Mouse (Mus musculus) heart, embryonic 13.5 days (tissue): Measurements from ENCODE around the gene Sept9. TPM values are rescaled to one million over a fixed set of nuclear protein-coding genes. Genes with fewer than 3 reads are reported as not detected.

Experiments used
- ATAC-seq: fragments of 200-750 bp; cut with Nextera tagmentation; 2 replicates; pipeline ENCODE4 v1.8.0; 2017; ENCODE audit warnings: moderate TSS enrichment; ENCODE audit not compliant: insufficient number of reproducible peaks, low FRiP score, low TSS enrichment; ENCODE audit errors: extremely low read depth
- H3K27ac ChIP-seq: fragments of 300-500 bp; sonication (generic); replicated peaks from 2 replicates; pipeline ENCODE4 v1.5.1; 2015; ENCODE audit warnings: moderate library complexity, mild to moderate bottlenecking, inconsistent platforms
- H3K27me3 ChIP-seq: fragments of 300-500 bp; sonication (generic); replicated peaks from 2 replicates; pipeline ENCODE4 v1.6.1; 2015; ENCODE audit warnings: mild to moderate bottlenecking, inconsistent platforms
- H3K36me3 ChIP-seq: fragments of 300-500 bp; sonication (generic); 2 replicates; pipeline ENCODE4 v1.6.1; 2015; ENCODE audit warnings: mild to moderate bottlenecking, inconsistent platforms
- H3K4me1 ChIP-seq: fragments of 300-500 bp; sonication (generic); 2 replicates; pipeline ENCODE4 v1.6.1; 2015; ENCODE audit warnings: inconsistent platforms
- H3K4me2 ChIP-seq: fragments of 300-500 bp; sonication (generic); 2 replicates; pipeline ENCODE4 v1.6.1; 2015; ENCODE audit warnings: inconsistent platforms, mild to moderate bottlenecking, moderate library complexity
- H3K4me3 ChIP-seq: fragments of 300-500 bp; sonication (generic); 2 replicates; pipeline ENCODE4 v1.5.1; 2015; ENCODE audit warnings: moderate library complexity, mild to moderate bottlenecking, inconsistent platforms
- H3K9ac ChIP-seq: fragments of 300-500 bp; sonication (generic); 2 replicates; pipeline ENCODE4 v1.6.1; 2015; ENCODE audit warnings: inconsistent platforms, mild to moderate bottlenecking, moderate library complexity
- H3K9me3 ChIP-seq: fragments of 300-500 bp; sonication (generic); 2 replicates; pipeline ENCODE4 v1.6.1; 2016; ENCODE audit warnings: inconsistent platforms
- WGBS: fragments of 180-500 bp; shearing (Covaris S2); methylation state at CpG from one replicate; pipeline ENCODE4 v1.1.7; 2015; ENCODE audit warnings: mixed read lengths; 5-methylcytosine and 5-hydroxymethylcytosine counted together
- polyA plus RNA-seq: library from polyadenylated mRNA; unstranded; fragments of >200 nt; fragmentation: Nextera tagmentation; extraction: Ambion mirVana; gene quantifications from 2 replicates; pipeline ENCODE4 v1.2.1, GENCODE M21; 2015

Sept9 gene
- polyA plus RNA-seq, 1 experiment from 2014 or later = 75.5 TPM

DNA sequence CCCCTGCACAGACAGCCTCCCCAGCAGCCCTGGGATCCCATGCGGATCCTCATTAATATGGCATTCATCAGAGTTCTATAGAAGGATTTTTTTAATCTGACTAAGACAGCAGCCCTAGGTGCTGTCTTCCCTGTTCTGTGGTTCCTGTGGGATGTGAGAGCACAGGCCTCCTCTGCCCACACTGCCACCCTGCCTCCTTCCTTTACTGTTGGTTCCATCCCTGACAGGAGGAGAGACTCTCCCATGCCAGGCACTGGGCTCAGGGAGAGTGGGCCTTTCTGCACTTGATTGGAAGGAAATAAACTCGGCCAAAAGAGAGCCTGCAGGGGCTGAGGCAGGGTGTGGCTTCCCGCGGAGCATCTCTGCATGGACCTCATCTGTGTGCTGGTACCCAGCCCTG, 174.4 kb downstream of the Sept9 start:
- Histone ChIP-seq H3K27ac (no peak overlapping the region), H3K9ac (0 out of 2 replicates have a peak overlapping the region, but pooled peaks have one; percentile 11), H3K4me1 (peaks cover 12% of the 10 kb centered on the region), H3K4me3 (no peak overlapping the region), H3K9me3 (no peaks in the 10 kb centered on the region), H3K4me2 (no peak overlapping the region), H3K27me3 (peaks cover 15% of the 10 kb centered on the region), H3K36me3 (no peaks in the 10 kb centered on the region)
- 31% methylated on average over 4 of the region's 4 CpGs for WGBS
- no peak for ATAC-seq

- H3K27ac ChIP-seq = no peak overlapping the region
- ATAC-seq = no peak
- 46% methylated on average over 7 of the region's 7 CpGs for WGBS
- H3K36me3 ChIP-seq = no peaks in the 10 kb centered on the region
- H3K4me3 ChIP-seq = no peak overlapping the region
- no peaks in the 10 kb centered on the region for H3K9me3 ChIP-seq
- no peak overlapping the region for H3K4me2 ChIP-seq
- H3K27me3 ChIP-seq = peaks cover 17% of the 10 kb centered on the region
- H3K4me1 ChIP-seq = peaks cover 12% of the 10 kb centered on the region
- H3K9ac ChIP-seq = 0 out of 2 replicates have a peak overlapping the region, but pooled peaks have one; percentile 11
These were observed 174.8 kb downstream of the Sept9 start for GRCm38 (mm10) chr11:117374288-117374687.

DNA sequence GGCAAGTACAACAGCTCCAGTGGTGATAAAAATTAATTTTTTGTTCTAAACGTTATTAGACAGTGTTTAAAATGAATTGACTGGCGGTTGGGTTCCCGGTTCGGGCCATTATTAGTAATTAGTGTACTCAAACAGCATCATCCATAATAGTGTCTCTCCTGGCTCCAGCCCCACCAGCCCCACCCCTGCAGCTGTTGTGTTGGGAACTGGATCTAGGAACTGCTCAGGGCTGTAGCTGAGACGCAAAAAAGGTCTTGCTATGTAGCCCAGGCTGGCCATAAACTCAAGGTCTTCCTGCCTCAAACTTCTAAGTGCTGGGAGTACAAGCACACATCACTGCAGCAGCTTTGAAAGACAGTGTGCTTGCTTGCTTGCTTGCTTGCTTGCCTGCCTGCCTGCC, 180.3 kb downstream of the Sept9 start:
- Histone ChIP-seq H3K27me3 (peaks cover 34% of the 10 kb centered on the region; the same call in 1 of the 2 replicates), H3K9ac (no peak overlapping the region), H3K36me3 (no peaks in the 10 kb centered on the region), H3K4me3 (no peak overlapping the region), H3K4me2 (no peak overlapping the region), H3K9me3 (peaks cover 3% of the 10 kb centered on the region; the same call in 1 of the 2 replicates), H3K27ac (no peak overlapping the region), H3K4me1 (peaks cover 7% of the 10 kb centered on the region)
- ATAC-seq = no peak
- 81% methylated on average over 5 of the region's 5 CpGs for WGBS

- peak overlapping the region; percentile 25 for H3K27ac ChIP-seq
- peaks cover 26% of the 10 kb centered on the region for H3K4me1 ChIP-seq
- peak overlapping the region; percentile 59 for H3K4me2 ChIP-seq
- H3K27me3 ChIP-seq = peaks cover 45% of the 10 kb centered on the region
- H3K9me3 ChIP-seq = peaks cover 3% of the 10 kb centered on the region; the same call in 1 of the 2 replicates
- ATAC-seq = no peak
- WGBS = 6% methylated on average over 9 of the region's 9 CpGs
- peak overlapping the region; percentile 61 for H3K9ac ChIP-seq
- peak overlapping the region; percentile 17 for H3K4me3 ChIP-seq
- H3K36me3 ChIP-seq = no peaks in the 10 kb centered on the region
These were observed 184.8 kb downstream of the Sept9 start for GRCm38 (mm10) chr11:117384235-117384634.

GRCm38 (mm10) chr11:117384897-117385296, 185.4 kb downstream of the Sept9 start:
- H3K9ac ChIP-seq = peak overlapping the region; percentile 61
- no peaks in the 10 kb centered on the region for H3K36me3 ChIP-seq
- H3K27me3 ChIP-seq = peaks cover 38% of the 10 kb centered on the region
- H3K4me1 ChIP-seq = peaks cover 30% of the 10 kb centered on the region
- peak overlapping the region; percentile 17 for H3K4me3 ChIP-seq
- H3K9me3 ChIP-seq = peaks cover 3% of the 10 kb centered on the region; the same call in 1 of the 2 replicates
- H3K27ac ChIP-seq = no peak overlapping the region
- WGBS = under 1% methylated on average over 16 of the region's 16 CpGs
- peak overlapping the region; percentile 59 for H3K4me2 ChIP-seq
- ATAC-seq = no peak

DNA sequence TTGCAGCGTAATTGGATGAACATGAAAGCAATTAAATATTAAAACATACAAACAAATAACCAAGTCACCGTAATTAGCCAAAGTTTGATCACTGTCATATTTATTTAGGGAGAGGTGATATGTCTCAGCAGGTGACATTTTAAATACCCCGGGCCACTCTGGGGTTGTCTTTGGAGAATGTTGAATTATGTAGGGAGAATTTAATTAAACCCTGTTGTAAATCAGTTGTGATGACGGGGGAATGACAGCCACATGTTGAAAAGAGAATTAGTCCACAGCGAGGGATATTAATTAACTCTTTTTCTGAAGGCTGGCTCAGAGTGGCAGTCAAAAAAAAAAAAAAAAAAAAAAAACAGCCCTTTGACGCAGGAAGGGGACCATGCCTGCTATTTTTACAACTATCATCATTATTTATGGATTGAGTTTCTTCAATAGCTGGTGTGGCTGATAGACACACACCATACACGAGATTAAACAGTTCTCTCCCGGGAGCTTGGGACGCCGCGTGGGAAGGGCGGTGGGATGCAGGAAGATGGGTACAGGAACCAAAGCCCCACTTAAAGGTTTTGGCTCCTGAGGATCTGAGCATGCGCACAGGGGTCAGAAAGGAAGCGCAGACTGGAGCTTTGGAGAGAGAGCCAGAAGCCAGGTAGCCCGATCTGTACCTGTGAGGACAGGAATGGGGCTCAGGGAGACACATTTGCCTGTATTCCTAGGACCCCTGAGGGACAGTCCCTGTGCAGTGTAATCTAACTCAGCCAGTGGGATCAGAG, 186.1 kb downstream of the Sept9 start:
- H3K4me2 ChIP-seq = peak overlapping the region; percentile 59
- H3K27ac ChIP-seq = no peak overlapping the region
- H3K36me3 ChIP-seq = no peaks in the 10 kb centered on the region
- peaks cover 36% of the 10 kb centered on the region for H3K4me1 ChIP-seq
- WGBS = 50% methylated on average over 15 of the region's 15 CpGs
- H3K4me3 ChIP-seq = peak overlapping the region; percentile 17; the same call in 1 of the 2 replicates
- peaks cover 3% of the 10 kb centered on the region; the same call in 1 of the 2 replicates for H3K9me3 ChIP-seq
- H3K9ac ChIP-seq = no peak overlapping the region
- peaks cover 37% of the 10 kb centered on the region for H3K27me3 ChIP-seq
- no peak for ATAC-seq

DNA sequence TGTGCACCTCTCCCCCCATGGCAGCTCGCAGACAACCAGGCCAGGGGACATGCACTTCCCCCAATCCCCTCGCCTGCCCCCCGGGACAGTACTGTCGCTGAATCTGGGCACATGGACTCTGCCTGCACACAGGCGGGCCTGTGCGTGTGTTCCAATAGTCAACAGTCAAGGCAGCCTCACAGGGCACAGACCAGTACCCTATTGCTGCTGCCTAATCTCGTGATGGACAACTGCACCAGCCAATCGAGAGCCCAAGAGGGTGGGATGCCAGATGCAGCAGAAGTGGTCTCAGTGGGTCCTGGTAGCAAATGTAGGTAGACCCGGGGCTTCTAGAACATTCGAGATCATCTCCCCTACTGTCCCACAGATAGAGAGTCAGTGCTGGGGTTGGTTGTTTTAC, 187.8 kb downstream of the Sept9 start:
- peaks cover 3% of the 10 kb centered on the region; the same call in 1 of the 2 replicates for H3K9me3 ChIP-seq
- H3K4me2 ChIP-seq = no peak overlapping the region
- H3K4me1 ChIP-seq = peaks cover 49% of the 10 kb centered on the region
- H3K9ac ChIP-seq = no peak overlapping the region
- no peak overlapping the region for H3K4me3 ChIP-seq
- H3K27ac ChIP-seq = no peak overlapping the region
- WGBS = 79% methylated on average over 10 of the region's 10 CpGs
- no peaks in the 10 kb centered on the region for H3K36me3 ChIP-seq
- H3K27me3 ChIP-seq = peaks cover 36% of the 10 kb centered on the region
- no peak for ATAC-seq

DNA sequence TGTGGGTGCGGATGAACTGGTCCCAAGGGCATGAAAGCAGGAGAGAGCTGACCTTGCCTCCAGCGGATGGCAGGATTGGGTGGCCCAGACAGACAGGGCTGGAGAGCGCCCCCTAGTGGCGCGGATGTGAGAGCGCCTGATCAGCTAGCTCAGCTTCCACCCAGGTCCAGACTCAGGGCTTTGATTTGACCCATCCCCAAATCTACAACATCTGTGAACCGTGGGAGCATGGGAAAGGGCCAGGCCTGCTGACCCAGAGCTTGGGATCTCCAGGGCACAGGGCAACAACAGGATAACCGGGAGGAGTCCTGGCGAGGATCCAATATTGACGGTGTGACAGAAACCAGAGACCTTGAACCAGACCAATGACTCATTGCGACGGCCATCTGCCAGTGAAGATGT, 190.5 kb downstream of the Sept9 start:
- Histone ChIP-seq H3K9me3 (no peaks in the 10 kb centered on the region), H3K36me3 (no peaks in the 10 kb centered on the region), H3K4me2 (peak overlapping the region; percentile 3; the same call in 1 of the 2 replicates), H3K4me1 (peaks cover 53% of the 10 kb centered on the region), H3K27ac (peak overlapping the region; percentile 26), H3K4me3 (no peak overlapping the region), H3K27me3 (peaks cover 37% of the 10 kb centered on the region), H3K9ac (no peak overlapping the region)
- peak; percentile 43; the same call in 1 of the 2 replicates for ATAC-seq
- 9% methylated on average over 12 of the region's 12 CpGs for WGBS

DNA sequence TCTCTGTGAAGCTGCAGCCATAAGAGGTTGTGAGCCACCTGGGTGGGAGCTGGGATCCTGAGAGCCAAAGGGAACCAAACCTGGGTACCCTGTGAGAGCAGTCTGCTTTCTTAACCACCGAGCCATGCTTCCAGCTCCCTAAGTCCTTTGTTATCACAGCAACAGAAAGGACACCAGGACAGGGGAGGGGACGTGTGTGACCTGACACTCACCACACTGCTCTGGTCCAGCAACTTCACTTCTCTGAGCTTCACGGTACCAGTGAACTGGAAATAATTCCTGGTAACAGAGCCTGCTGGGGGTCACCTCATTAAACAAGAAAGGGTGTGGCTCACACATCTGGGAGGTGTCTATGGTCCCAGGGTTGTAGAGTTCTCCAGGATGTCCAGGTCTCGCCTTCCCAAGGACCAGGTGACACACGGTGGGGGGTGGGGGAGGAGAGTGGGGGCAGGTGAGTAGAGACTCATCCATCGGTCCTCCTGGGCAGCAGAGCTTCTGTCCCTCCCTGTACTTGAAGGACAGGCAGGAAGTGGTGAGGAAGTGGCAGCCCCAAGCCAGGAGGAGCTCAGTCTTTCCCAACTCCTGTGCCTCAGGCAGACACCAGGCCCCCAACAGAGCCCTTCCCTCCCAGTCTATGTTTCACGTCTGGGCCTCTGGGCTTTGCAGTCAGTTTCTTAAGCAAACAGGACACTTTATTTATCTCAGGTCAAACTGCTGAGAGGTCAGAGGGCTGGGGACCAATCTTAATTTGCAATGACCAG, 191.5 kb downstream of the Sept9 start:
- peaks cover 49% of the 10 kb centered on the region for H3K4me1 ChIP-seq
- no peaks in the 10 kb centered on the region for H3K9me3 ChIP-seq
- no peak for ATAC-seq
- no peaks in the 10 kb centered on the region for H3K36me3 ChIP-seq
- peak overlapping the region; percentile 15; the same call in 1 of the 2 replicates for H3K27ac ChIP-seq
- H3K9ac ChIP-seq = no peak overlapping the region
- H3K27me3 ChIP-seq = peaks cover 39% of the 10 kb centered on the region
- 26% methylated on average over 7 of the region's 7 CpGs for WGBS
- H3K4me3 ChIP-seq = no peak overlapping the region
- no peak overlapping the region for H3K4me2 ChIP-seq

GRCm38 (mm10) chr11:117392251-117392650, 192.8 kb downstream of the Sept9 start:
- Histone ChIP-seq H3K9ac (no peak overlapping the region), H3K4me2 (no peak overlapping the region), H3K27me3 (peaks cover 48% of the 10 kb centered on the region), H3K4me1 (peaks cover 41% of the 10 kb centered on the region), H3K4me3 (no peak overlapping the region), H3K27ac (no peak overlapping the region), H3K9me3 (no peaks in the 10 kb centered on the region), H3K36me3 (no peaks in the 10 kb centered on the region)
- no peak for ATAC-seq
- WGBS = 74% methylated on average over 2 of the region's 2 CpGs

DNA sequence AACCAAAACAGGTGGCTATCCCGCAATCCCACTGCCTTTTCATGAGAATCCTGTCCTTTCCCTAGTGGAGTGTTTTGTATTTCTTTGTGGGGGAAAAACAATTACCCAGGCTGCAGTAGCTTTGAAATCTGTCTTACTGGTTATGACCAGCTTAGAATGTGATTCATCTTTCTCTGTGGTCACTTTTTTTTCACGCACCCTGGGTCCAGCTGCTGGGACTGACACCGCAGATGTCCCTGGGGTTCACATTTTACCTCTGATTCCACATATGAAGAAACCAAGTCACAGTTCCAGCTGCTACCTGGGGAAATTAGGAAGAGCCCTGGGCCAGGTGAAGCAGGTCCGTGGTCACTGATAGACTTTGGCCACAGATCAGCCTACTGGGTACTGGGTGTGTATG, 194.3 kb downstream of the Sept9 start:
- Histone ChIP-seq H3K36me3 (no peaks in the 10 kb centered on the region), H3K27me3 (peaks cover 60% of the 10 kb centered on the region), H3K4me2 (no peak overlapping the region), H3K27ac (no peak overlapping the region), H3K9me3 (no peaks in the 10 kb centered on the region), H3K9ac (no peak overlapping the region), H3K4me3 (no peak overlapping the region), H3K4me1 (peaks cover 40% of the 10 kb centered on the region)
- ATAC-seq = no peak
- 65% methylated on average over 4 of the region's 4 CpGs for WGBS
